ENCODE assay signal across 22 mouse cellular contexts in genomic region chr6:96580726-96581125, GRCm38 (mm10).
DNase-seq lines count a peak whose midpoint lies in the region; ATAC-seq and TF ChIP-seq lines count a peak whose summit lies in the region.
"Had no signal": no experiment of that assay in that cellular context is flagged by ENCODE, and none has a peak within 500 bp of the region (broad histone marks: within the 10 kb centered on the region; RNA-seq: fewer than 3 reads in every experiment).

No protein-coding gene starts in this region.

- H3K27me3 ChIP-seq in limb, embryonic 14.5 days (ENCODE audit: control insufficient read depth, insufficient read depth, low read length): no peaks in the 10 kb centered on the region
- H3K27me3 ChIP-seq: embryonic facial prominence, embryonic 12.5 days; forebrain, embryonic 12.5 days; midbrain, embryonic 15.5 days; neural tube, embryonic 12.5 days had no signal

- H3K9me3 ChIP-seq in limb, embryonic 14.5 days (ENCODE audit: control insufficient read depth, low read length): no peaks in the 10 kb centered on the region
- H3K9me3 ChIP-seq: embryonic facial prominence, embryonic 12.5 days; forebrain, embryonic 12.5 days; hindbrain, embryonic 10.5 days; midbrain, embryonic 15.5 days; neural tube, embryonic 12.5 days had no signal

- intact Hi-C loops in heart, postnatal 36 days (cut with DNase I): no loop called here

- H3K27ac ChIP-seq in limb, embryonic 14.5 days (replicated peaks; ENCODE audit: low read depth, low read length): no peak overlapping the region
- H3K27ac ChIP-seq: embryonic facial prominence, embryonic 12.5 days; forebrain, embryonic 12.5 days; hindbrain, embryonic 10.5 days; midbrain, embryonic 15.5 days; neural tube, embryonic 12.5 days had no signal

- H3K4me1 ChIP-seq in limb, embryonic 14.5 days (ENCODE audit: control insufficient read depth, insufficient read depth, low read length): peaks cover 7% of the 10 kb centered on the region; the same call in 1 of the 2 replicates
- H3K4me1 ChIP-seq: embryonic facial prominence, embryonic 12.5 days; forebrain, embryonic 12.5 days; hindbrain, embryonic 10.5 days; midbrain, embryonic 15.5 days; neural tube, embryonic 12.5 days had no signal

- 11% methylated on average over 4 of the region's 4 CpGs for WGBS in limb, embryonic 14.5 days

- H3K4me2 ChIP-seq in limb, embryonic 14.5 days (replicated peaks; ENCODE audit: low read depth, low read length, severe bottlenecking): no peak overlapping the region
- H3K4me2 ChIP-seq: embryonic facial prominence, embryonic 12.5 days; forebrain, embryonic 12.5 days; heart, embryonic 11.5 days; midbrain, embryonic 15.5 days; neural tube, embryonic 12.5 days had no signal

- DNase-seq in heart, adult 11 months: peak; percentile 61
- DNase-seq in heart, postnatal 36 days: no peak
- DNase-seq in forelimb bud, embryonic 11.5 days (ENCODE audit: low read depth, low spot score): peak; percentile 65
- DNase-seq in limb, embryonic 14.5 days (ENCODE audit: low spot score): peak; percentile 22
- peak; percentile 36 for DNase-seq in lung, postnatal 36 days
- DNase-seq in thymus, postnatal 0 days (ENCODE audit: low spot score): no peak
- DNase-seq: adrenal gland, postnatal 25 days; cerebellum, adult 9-10 months; gastrocnemius, postnatal 10 days; kidney, adult 18-20 months; kidney, postnatal 14 days; layer of hippocampus, postnatal 36 days; thymus, postnatal 14 days had no signal

- ATAC-seq in limb, embryonic 14.5 days (ENCODE audit: low FRiP score, low read depth): 0 out of 2 replicates have a peak, but pooled peaks have one; percentile 50
- no peak for ATAC-seq in activated CD4-positive, CD25-positive, alpha-beta regulatory T cell, adult 4 months
- ATAC-seq: CD4-positive, CD25-positive, alpha-beta regulatory T cell, adult 4 months; midbrain, embryonic 15.5 days had no signal

- no peak overlapping the region for H3K4me3 ChIP-seq in limb, embryonic 14.5 days (replicated peaks; ENCODE audit: low read length)
- H3K4me3 ChIP-seq: embryonic facial prominence, embryonic 12.5 days; erythroblast, embryonic 14.5 days; forebrain, embryonic 12.5 days; hindbrain, embryonic 10.5 days; midbrain, embryonic 15.5 days; neural tube, embryonic 12.5 days had no signal

- H3K36me3 ChIP-seq in limb, embryonic 14.5 days (ENCODE audit: control insufficient read depth, insufficient read depth, low read length): no peaks in the 10 kb centered on the region
- H3K36me3 ChIP-seq: embryonic facial prominence, embryonic 12.5 days; forebrain, embryonic 12.5 days; hindbrain, embryonic 10.5 days; midbrain, embryonic 15.5 days; neural tube, embryonic 12.5 days had no signal

- no peak for TF ChIP-seq POLR2A in limb, embryonic 14.5 days (IDR thresholded peaks at IDR 0.05; ENCODE audit: borderline replicate concordance, extremely low read depth, insufficient read depth, insufficient read length)

- H3K9ac ChIP-seq in limb, embryonic 14.5 days (ENCODE audit: low read depth, low read length, severe bottlenecking): no peak overlapping the region
- H3K9ac ChIP-seq: embryonic facial prominence, embryonic 12.5 days; forebrain, embryonic 12.5 days; midbrain, embryonic 15.5 days; neural tube, embryonic 12.5 days had no signal

Comparison
In these comparisons a context has a peak if more than half of its experiments do, and no peak if none do; other contexts are left out.
1. DNase-seq: peak in heart, adult 11 months (single experiment), forelimb bud, embryonic 11.5 days (single experiment), limb, embryonic 14.5 days (single experiment) and lung, postnatal 36 days (single experiment); none in heart, postnatal 36 days (0 of 2) and thymus, postnatal 0 days (single experiment).